Mouse (Mus musculus) heart, embryonic 11.5 days (tissue): Measurements from ENCODE around the gene Ccm2l. TPM values are rescaled to one million over a fixed set of nuclear protein-coding genes. Genes with fewer than 3 reads are reported as not detected.

Experiments
- ATAC-seq: fragments of 200-750 bp; cut with Nextera tagmentation; replicated peaks from 2 replicates; pipeline ENCODE4 v1.8.0; 2017; ENCODE audit warnings: moderate library complexity; ENCODE audit not compliant: insufficient number of reproducible peaks, low FRiP score, low TSS enrichment
- H3K27ac ChIP-seq: fragments of 300-500 bp; sonication (generic); 2 replicates; pipeline ENCODE4 v1.5.1; 2014; ENCODE audit warnings: mild to moderate bottlenecking, low read depth, low read length
- H3K27me3 ChIP-seq: fragments of 300-500 bp; sonication (generic); 2 replicates; pipeline ENCODE4 v1.6.1; 2014; ENCODE audit warnings: mild to moderate bottlenecking, low read length, mixed read lengths; ENCODE audit not compliant: control insufficient read depth, insufficient read depth
- H3K36me3 ChIP-seq: fragments of 300-500 bp; sonication (generic); 2 replicates; pipeline ENCODE4 v1.6.1; 2014; ENCODE audit warnings: mild to moderate bottlenecking, low read length, moderate library complexity, mixed read lengths; ENCODE audit not compliant: control insufficient read depth, insufficient read depth
- H3K4me1 ChIP-seq: fragments of 300-500 bp; sonication (generic); 2 replicates; pipeline ENCODE4 v1.6.1; 2014; ENCODE audit warnings: low read length; ENCODE audit not compliant: control insufficient read depth, insufficient read depth
- H3K4me2 ChIP-seq: fragments of 300-500 bp; sonication (generic); 2 replicates; pipeline ENCODE4 v1.6.1; 2014; ENCODE audit warnings: mild to moderate bottlenecking, moderate library complexity
- H3K4me3 ChIP-seq: fragments of 300-500 bp; sonication (generic); 2 replicates; pipeline ENCODE4 v1.5.1; 2014; ENCODE audit warnings: low read depth, low read length
- H3K9ac ChIP-seq: fragments of 300-500 bp; sonication (generic); 2 replicates; pipeline ENCODE4 v1.6.1; 2014; ENCODE audit warnings: mild to moderate bottlenecking, low read depth, low read length, moderate library complexity
- H3K9me3 ChIP-seq: fragments of 300-500 bp; sonication (generic); replicated peaks from 2 replicates; pipeline ENCODE4 v1.6.1; 2016; ENCODE audit warnings: low read length; ENCODE audit not compliant: control insufficient read depth
- WGBS: fragments of 180-500 bp; shearing (Covaris S2); extraction: QIAGEN DNeasy Blood & Tissue Kit; methylation state at CpG from one replicate; pipeline ENCODE4 v1.1.7; 2014; ENCODE audit not compliant: insufficient replicate concordance; 5-methylcytosine and 5-hydroxymethylcytosine counted together
- polyA plus RNA-seq: library from polyadenylated mRNA; unstranded; fragments of >200 nt; fragmentation: Nextera tagmentation; extraction: Ambion mirVana; gene quantifications from 2 replicates; pipeline ENCODE4 v1.2.1, GENCODE M21; 2014

Ccm2l gene
- polyA plus RNA-seq, 1 experiment from 2014 or later, result 5.2 TPM

GRCm38 (mm10) chr2:153115679-153116081, 49.9 kb downstream of the Ccm2l start:
- Histone ChIP-seq H3K4me3 (no peak overlapping the region), H3K4me1 (no peaks in the 10 kb centered on the region), H3K27ac (no peak overlapping the region), H3K4me2 (no peak overlapping the region), H3K9me3 (no peaks in the 10 kb centered on the region), H3K36me3 (no peaks in the 10 kb centered on the region), H3K27me3 (peaks cover 11% of the 10 kb centered on the region; the same call in 1 of the 2 replicates), H3K9ac (no peak overlapping the region)
- WGBS, result 59% methylated on average over 4 of the region's 4 CpGs
- ATAC-seq, result no peak

GRCm38 (mm10) chr2:153117051-153117486, 51.3 kb downstream of the Ccm2l start:
- Histone ChIP-seq H3K4me3 (no peak overlapping the region), H3K4me1 (no peaks in the 10 kb centered on the region), H3K36me3 (no peaks in the 10 kb centered on the region), H3K9ac (no peak overlapping the region), H3K4me2 (no peak overlapping the region), H3K27ac (no peak overlapping the region), H3K9me3 (no peaks in the 10 kb centered on the region), H3K27me3 (no peaks in the 10 kb centered on the region)
- WGBS, result 78% methylated on average over 7 of the region's 7 CpGs
- no peak for ATAC-seq

GRCm38 (mm10) chr2:153119488-153119887, 53.7 kb downstream of the Ccm2l start:
- no peaks in the 10 kb centered on the region for H3K4me1 ChIP-seq
- no peak overlapping the region for H3K27ac ChIP-seq
- 82% methylated on average over 6 of the region's 6 CpGs for WGBS
- ATAC-seq, result no peak
- H3K9me3 ChIP-seq, result no peaks in the 10 kb centered on the region
- H3K27me3 ChIP-seq, result peaks cover 3% of the 10 kb centered on the region; the same call in 1 of the 2 replicates
- no peaks in the 10 kb centered on the region for H3K36me3 ChIP-seq
- H3K4me3 ChIP-seq, result no peak overlapping the region
- no peak overlapping the region for H3K9ac ChIP-seq
- H3K4me2 ChIP-seq, result no peak overlapping the region

DNA sequence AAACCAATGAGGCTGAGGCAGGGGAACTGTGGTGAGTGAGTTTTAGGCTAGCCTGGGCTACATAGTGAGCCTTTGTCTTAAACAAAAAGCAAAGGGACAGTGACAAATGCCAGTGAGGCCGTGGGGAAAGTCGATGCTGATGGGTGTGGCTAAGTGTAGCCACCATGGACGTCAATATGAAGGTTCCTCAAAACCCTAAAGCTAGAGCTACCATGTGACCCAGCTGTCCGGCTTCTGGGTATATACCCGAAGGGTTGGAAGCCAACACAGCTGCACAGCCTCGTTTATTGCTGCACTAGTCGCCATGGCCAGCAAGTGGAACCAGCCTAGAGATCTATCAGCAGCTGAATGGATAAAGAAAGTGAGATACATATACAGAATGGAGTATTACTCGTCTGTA, 54.4 kb downstream of the Ccm2l start:
- ATAC-seq, result no peak
- Histone ChIP-seq H3K4me3 (no peak overlapping the region), H3K9me3 (no peaks in the 10 kb centered on the region)

DNA sequence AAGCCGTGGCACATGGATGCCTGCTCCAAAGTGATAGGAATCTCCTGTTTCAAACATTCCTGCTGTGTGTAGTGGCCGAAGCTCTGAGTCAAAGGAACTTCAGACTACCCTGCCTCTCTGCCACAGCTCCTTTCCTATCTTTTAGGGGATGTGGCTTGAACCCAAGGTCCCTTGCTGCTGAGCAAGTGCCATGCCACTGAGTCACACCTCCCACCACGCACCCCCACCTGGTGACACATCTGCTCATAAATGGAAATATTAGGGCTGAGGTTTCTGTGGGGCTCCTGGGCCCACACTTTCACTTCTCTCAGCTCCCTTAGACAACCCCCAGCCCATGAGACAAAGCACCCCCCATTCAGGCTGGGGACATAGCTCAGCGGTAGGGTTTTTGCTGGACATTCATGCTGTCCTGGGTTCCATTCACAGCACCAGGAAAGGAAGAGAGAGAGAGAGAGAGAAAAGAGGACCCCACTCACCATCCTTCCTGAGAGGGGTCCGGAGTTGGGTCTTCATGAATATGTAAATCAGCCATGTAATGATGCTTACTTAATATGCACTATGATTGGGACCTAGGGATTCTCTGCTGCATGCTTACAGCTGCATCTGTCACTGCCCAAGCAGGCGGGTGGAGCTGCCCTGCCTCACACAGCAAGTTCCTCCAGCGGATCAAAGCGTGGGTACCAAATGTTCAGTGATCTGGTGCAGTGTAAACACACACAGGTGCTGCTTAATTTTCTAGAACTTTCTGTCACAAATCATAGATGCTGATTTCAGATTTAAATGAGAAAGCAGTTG, 56.3 kb downstream of the Ccm2l start:
- WGBS, result 67% methylated on average over 8 of the region's 8 CpGs
- no peak overlapping the region for H3K9ac ChIP-seq
- no peak for ATAC-seq

More for the DNA sequence above, 54.4 kb downstream of the Ccm2l start:
- H3K4me2 ChIP-seq, result no peak overlapping the region
- H3K4me1 ChIP-seq, result no peaks in the 10 kb centered on the region
- H3K27me3 ChIP-seq, result peaks cover 3% of the 10 kb centered on the region; the same call in 1 of the 2 replicates
- H3K9ac ChIP-seq, result no peak overlapping the region
- no peak overlapping the region for H3K27ac ChIP-seq
- H3K36me3 ChIP-seq, result no peaks in the 10 kb centered on the region
- 65% methylated on average over 8 of the region's 8 CpGs for WGBS

DNA sequence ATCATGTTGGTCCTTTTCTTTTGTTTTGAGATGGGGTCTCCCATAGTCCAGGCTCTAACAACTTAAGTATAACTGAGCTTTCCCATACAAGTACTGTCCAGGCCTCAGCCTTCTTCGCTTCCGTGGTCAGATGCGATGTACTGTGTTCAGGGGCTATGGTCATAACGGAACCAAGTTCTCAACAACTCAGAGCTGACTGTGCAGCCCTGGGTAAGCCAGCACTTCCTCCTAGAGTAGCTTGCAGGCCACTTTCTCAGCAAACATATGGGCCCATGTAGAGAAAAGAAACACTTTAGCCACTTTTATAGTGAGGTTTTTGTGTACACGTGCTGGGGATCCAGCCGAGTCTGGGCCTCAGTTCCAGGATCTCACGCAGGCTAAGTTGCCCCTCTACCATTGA, 56.9 kb downstream of the Ccm2l start:
- no peak for ATAC-seq
- H3K27me3 ChIP-seq, result peaks cover 5% of the 10 kb centered on the region; the same call in 1 of the 2 replicates
- 83% methylated on average over 7 of the region's 7 CpGs for WGBS
- no peak overlapping the region for H3K9ac ChIP-seq
- no peak overlapping the region for H3K4me2 ChIP-seq
- no peaks in the 10 kb centered on the region for H3K4me1 ChIP-seq
- H3K36me3 ChIP-seq, result no peaks in the 10 kb centered on the region
- H3K9me3 ChIP-seq, result no peaks in the 10 kb centered on the region
- H3K4me3 ChIP-seq, result no peak overlapping the region
- no peak overlapping the region for H3K27ac ChIP-seq

More for the DNA sequence above, 56.3 kb downstream of the Ccm2l start:
- Histone ChIP-seq H3K27me3 (peaks cover 5% of the 10 kb centered on the region; the same call in 1 of the 2 replicates), H3K9me3 (no peaks in the 10 kb centered on the region), H3K36me3 (no peaks in the 10 kb centered on the region), H3K4me1 (no peaks in the 10 kb centered on the region), H3K4me2 (no peak overlapping the region), H3K27ac (no peak overlapping the region), H3K4me3 (no peak overlapping the region)

GRCm38 (mm10) chr2:153125875-153126274, 60.1 kb downstream of the Ccm2l start:
- Histone ChIP-seq H3K4me2 (no peak overlapping the region), H3K4me3 (no peak overlapping the region), H3K27me3 (peaks cover 5% of the 10 kb centered on the region; the same call in 1 of the 2 replicates), H3K36me3 (no peaks in the 10 kb centered on the region), H3K9me3 (no peaks in the 10 kb centered on the region), H3K9ac (no peak overlapping the region), H3K4me1 (no peaks in the 10 kb centered on the region), H3K27ac (no peak overlapping the region)
- 49% methylated on average over 5 of the region's 5 CpGs for WGBS
- no peak for ATAC-seq

GRCm38 (mm10) chr2:153131019-153131418, 65.3 kb downstream of the Ccm2l start:
- Histone ChIP-seq H3K9me3 (no peaks in the 10 kb centered on the region), H3K27ac (no peak overlapping the region), H3K36me3 (no peaks in the 10 kb centered on the region), H3K4me2 (no peak overlapping the region), H3K4me1 (no peaks in the 10 kb centered on the region), H3K9ac (no peak overlapping the region), H3K4me3 (no peak overlapping the region), H3K27me3 (0 out of 2 replicates have a peak, but pooled peaks cover 2% of the 10 kb centered on the region)
- WGBS, result 17% methylated on average over 6 of the region's 6 CpGs
- no peak for ATAC-seq
